Mouse (Mus musculus): Measurements from ENCODE around the gene Igsf11. TPM values are rescaled to one million over a fixed set of nuclear protein-coding genes. Genes with fewer than 3 reads are reported as not detected.

The Igsf11 gene
- polyA plus RNA-seq (2015; fragmentation: Nextera tagmentation; extraction: Ambion mirVana) = 0.06 TPM in 1 of 2 replicates, not detected in the other

GRCm38 (mm10) chr16:38892371-38892770, at the start of gene Igsf11:
Igsf11 (plus strand) TSS chr16:38892671.

Other genes with a start within 250 kb of the Igsf11 start
- gene Arhgap31, start 179.4 kb upstream of the Igsf11 start, polyA plus RNA-seq (2015; fragmentation: Nextera tagmentation; extraction: Ambion mirVana) = 4.3 and 6.4 TPM in 2 replicates
- 5.6 and 6.5 TPM in 2 replicates for gene B4galt4, start 150.4 kb upstream of the Igsf11 start, polyA plus RNA-seq (2015; fragmentation: Nextera tagmentation; extraction: Ambion mirVana)
- 20.0 and 23.2 TPM in 2 replicates for gene Upk1b, start 92.3 kb upstream of the Igsf11 start, polyA plus RNA-seq (2015; fragmentation: Nextera tagmentation; extraction: Ambion mirVana)
- not detected in 2 replicates for gene 4930435E12Rik, start 63.9 kb upstream of the Igsf11 start, polyA plus RNA-seq (2015; fragmentation: Nextera tagmentation; extraction: Ambion mirVana)

Data from spleen, postnatal 0 days (tissue).